Mouse (Mus musculus) bone marrow, adult 2 months (tissue): ENCODE data around the gene Gpr61.

Experiments
- CTCF ChIP-seq: fragments of 200-500 bp; IDR thresholded peaks from 2 replicates; pipeline ENCODE4 v1.5.1; 2011; ENCODE audit warnings: low read length, control low read depth; ENCODE audit not compliant: control insufficient read depth, insufficient read depth
- POLR2A ChIP-seq: fragments of 200-500 bp; IDR thresholded peaks from 2 replicates; pipeline ENCODE4 v1.6.1; 2011; ENCODE audit warnings: low read depth, mild to moderate bottlenecking, control low read depth, low read length, borderline replicate concordance; ENCODE audit not compliant: control insufficient read depth

DNA sequence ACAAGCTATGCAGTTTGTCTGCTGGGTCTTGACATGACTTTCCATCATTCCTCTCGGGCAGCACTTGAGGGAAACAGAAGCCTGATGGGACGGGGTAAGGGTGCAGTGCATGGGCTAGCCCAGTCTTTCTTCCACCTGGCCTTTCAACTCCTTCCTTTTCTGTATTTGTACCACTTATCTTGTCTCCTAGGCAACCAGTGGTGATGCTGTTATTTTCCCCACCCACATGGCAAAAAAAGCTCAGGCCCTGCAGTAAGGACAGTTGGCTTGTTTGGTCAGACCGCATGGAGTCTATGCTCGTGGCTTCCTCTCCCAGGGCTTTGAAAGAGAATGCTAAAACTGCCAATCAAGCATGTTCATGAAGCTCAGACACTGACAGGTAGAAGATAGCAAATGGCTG, 39.0 kb upstream of the Gpr61 start:
- TF ChIP-seq POLR2A (no peak), CTCF (no peak)
